Mouse (Mus musculus): ENCODE results near the gene S1pr1.

- no peak for TF ChIP-seq MAX (IDR thresholded peaks at IDR 0.05; ENCODE audit: low read depth)
- TF ChIP-seq POLR2A (IDR thresholded peaks at IDR 0.05; ENCODE audit: insufficient read length, low read depth): no peak
- no peak for TF ChIP-seq TCF3 (IDR thresholded peaks at IDR 0.05; ENCODE audit: insufficient read length, low read depth)
- no peak for TF ChIP-seq TCF12 (IDR thresholded peaks at IDR 0.05; ENCODE audit: insufficient read depth, poor library complexity, severe bottlenecking)
- TF ChIP-seq REST (IDR thresholded peaks at IDR 0.05; ENCODE audit: insufficient read depth, insufficient read length): no peak
- TF ChIP-seq POLR2AphosphoS2 (IDR thresholded peaks at IDR 0.05; ENCODE audit: insufficient read length, low read depth): no peak
- no peak for TF ChIP-seq USF1 (IDR thresholded peaks at IDR 0.05; ENCODE audit: low read depth)
Observed at GRCm38 (mm10) chr3:115709118-115709574, 5.7 kb downstream of the S1pr1 start.
